Mouse (Mus musculus): ENCODE data around the gene Plekhm3. TPM values are rescaled to one million over a fixed set of nuclear protein-coding genes. Genes with fewer than 3 reads are reported as not detected.

Plekhm3 gene
- polyA plus RNA-seq (2012; rRNA removed) = 4.4 and 4.8 TPM in 2 replicates

- DNase-seq = peak; percentile 61
- Histone ChIP-seq H3K36me3 (ENCODE audit: control insufficient read depth, insufficient read depth, low read length) (no peaks in the 10 kb centered on the region), H3K27me3 (ENCODE audit: control insufficient read depth, insufficient read depth, low read length) (no peaks in the 10 kb centered on the region), H3K4me3 (ENCODE audit: control insufficient read depth, insufficient read depth, low read length) (peak within 1 kb of the TSS; percentile 96), H3K27ac (ENCODE audit: control insufficient read depth, insufficient read depth, low read length) (no peak within 1 kb of the TSS), H3K4me1 (replicated peaks; ENCODE audit: control insufficient read depth, insufficient read depth, low read length) (peaks cover 6% of the 10 kb centered on the region)
- whole genome bisulfite sequencing = 1% methylated on average over 43 of the region's 43 CpGs
- TF ChIP-seq POLR2A (IDR thresholded peaks at IDR 0.05; ENCODE audit: control insufficient read depth, extremely low read depth, insufficient read depth, low read length, poor library complexity) = peak; percentile 30; the same call in 1 of the 2 replicates
- no peak for TF ChIP-seq CTCF (IDR thresholded peaks at IDR 0.05; ENCODE audit: borderline replicate concordance, control insufficient read depth, extremely low read depth, insufficient read depth, low read length, poor library complexity)
Observed at GRCm38 (mm10) chr1:64956479-64956961, at the start of gene Plekhm3. TSS of gene Plekhm3 (minus strand) at chr1:64956824.

GRCm38 (mm10) chr1:65005575-65005974 is 49.0 kb upstream of the Plekhm3 start:
- 93% methylated on average over 6 of the region's 6 CpGs for WGBS
- Histone ChIP-seq H3K4me3 (ENCODE audit: control insufficient read depth, insufficient read depth, low read length) (no peak overlapping the region), H3K36me3 (ENCODE audit: control insufficient read depth, insufficient read depth, low read length) (no peaks in the 10 kb centered on the region), H3K27me3 (ENCODE audit: control insufficient read depth, insufficient read depth, low read length) (no peaks in the 10 kb centered on the region), H3K4me1 (replicated peaks; ENCODE audit: control insufficient read depth, insufficient read depth, low read length) (no peaks in the 10 kb centered on the region; the same call in 1 of the 2 replicates), H3K27ac (ENCODE audit: control insufficient read depth, insufficient read depth, low read length) (no peak overlapping the region)
- TF ChIP-seq CTCF (IDR thresholded peaks at IDR 0.05; ENCODE audit: borderline replicate concordance, control insufficient read depth, extremely low read depth, insufficient read depth, low read length, poor library complexity) (no peak), POLR2A (IDR thresholded peaks at IDR 0.05; ENCODE audit: control insufficient read depth, extremely low read depth, insufficient read depth, low read length, poor library complexity) (no peak)
- no peak for DNase-seq

GRCm38 (mm10) chr1:65004526-65004925 is 47.9 kb upstream of the Plekhm3 start:
- no peaks in the 10 kb centered on the region for H3K36me3 ChIP-seq (ENCODE audit: control insufficient read depth, insufficient read depth, low read length)
- no peaks in the 10 kb centered on the region for H3K27me3 ChIP-seq (ENCODE audit: control insufficient read depth, insufficient read depth, low read length)
- no peak overlapping the region for H3K27ac ChIP-seq (ENCODE audit: control insufficient read depth, insufficient read depth, low read length)
- H3K4me1 ChIP-seq (replicated peaks; ENCODE audit: control insufficient read depth, insufficient read depth, low read length) = no peaks in the 10 kb centered on the region; the same call in 1 of the 2 replicates
- TF ChIP-seq CTCF (IDR thresholded peaks at IDR 0.05; ENCODE audit: borderline replicate concordance, control insufficient read depth, extremely low read depth, insufficient read depth, low read length, poor library complexity) (no peak), POLR2A (IDR thresholded peaks at IDR 0.05; ENCODE audit: control insufficient read depth, extremely low read depth, insufficient read depth, low read length, poor library complexity) (no peak)
- H3K4me3 ChIP-seq (ENCODE audit: control insufficient read depth, insufficient read depth, low read length) = no peak overlapping the region
- 88% methylated on average over 4 of the region's 4 CpGs for WGBS
- no peak for DNase-seq

GRCm38 (mm10) chr1:64993206-64993605 is 36.6 kb upstream of the Plekhm3 start:
- Histone ChIP-seq H3K27ac (ENCODE audit: control insufficient read depth, insufficient read depth, low read length) (no peak overlapping the region), H3K4me3 (ENCODE audit: control insufficient read depth, insufficient read depth, low read length) (no peak overlapping the region), H3K4me1 (replicated peaks; ENCODE audit: control insufficient read depth, insufficient read depth, low read length) (no peaks in the 10 kb centered on the region), H3K27me3 (ENCODE audit: control insufficient read depth, insufficient read depth, low read length) (no peaks in the 10 kb centered on the region), H3K36me3 (ENCODE audit: control insufficient read depth, insufficient read depth, low read length) (no peaks in the 10 kb centered on the region)
- no peak for DNase-seq
- 89% methylated on average over 4 of the region's 4 CpGs for WGBS
- TF ChIP-seq POLR2A (IDR thresholded peaks at IDR 0.05; ENCODE audit: control insufficient read depth, extremely low read depth, insufficient read depth, low read length, poor library complexity) = no peak
- no peak for TF ChIP-seq CTCF (IDR thresholded peaks at IDR 0.05; ENCODE audit: borderline replicate concordance, control insufficient read depth, extremely low read depth, insufficient read depth, low read length, poor library complexity)

GRCm38 (mm10) chr1:64988176-64988575 is 31.6 kb upstream of the Plekhm3 start:
- Histone ChIP-seq H3K4me3 (ENCODE audit: control insufficient read depth, insufficient read depth, low read length) (no peak overlapping the region), H3K27me3 (ENCODE audit: control insufficient read depth, insufficient read depth, low read length) (no peaks in the 10 kb centered on the region), H3K27ac (ENCODE audit: control insufficient read depth, insufficient read depth, low read length) (no peak overlapping the region), H3K36me3 (ENCODE audit: control insufficient read depth, insufficient read depth, low read length) (no peaks in the 10 kb centered on the region), H3K4me1 (replicated peaks; ENCODE audit: control insufficient read depth, insufficient read depth, low read length) (no peaks in the 10 kb centered on the region)
- no peak for DNase-seq
- TF ChIP-seq POLR2A (IDR thresholded peaks at IDR 0.05; ENCODE audit: control insufficient read depth, extremely low read depth, insufficient read depth, low read length, poor library complexity) (no peak), CTCF (IDR thresholded peaks at IDR 0.05; ENCODE audit: borderline replicate concordance, control insufficient read depth, extremely low read depth, insufficient read depth, low read length, poor library complexity) (no peak)

- 38% methylated on average over 7 of the region's 7 CpGs for WGBS
- Histone ChIP-seq H3K36me3 (ENCODE audit: control insufficient read depth, insufficient read depth, low read length) (no peaks in the 10 kb centered on the region), H3K4me1 (replicated peaks; ENCODE audit: control insufficient read depth, insufficient read depth, low read length) (no peaks in the 10 kb centered on the region), H3K27me3 (ENCODE audit: control insufficient read depth, insufficient read depth, low read length) (no peaks in the 10 kb centered on the region), H3K4me3 (ENCODE audit: control insufficient read depth, insufficient read depth, low read length) (no peak overlapping the region), H3K27ac (ENCODE audit: control insufficient read depth, insufficient read depth, low read length) (no peak overlapping the region)
- TF ChIP-seq CTCF (IDR thresholded peaks at IDR 0.05; ENCODE audit: borderline replicate concordance, control insufficient read depth, extremely low read depth, insufficient read depth, low read length, poor library complexity) = no peak
- no peak for TF ChIP-seq POLR2A (IDR thresholded peaks at IDR 0.05; ENCODE audit: control insufficient read depth, extremely low read depth, insufficient read depth, low read length, poor library complexity)
- DNase-seq = peak; percentile 63
Observed at GRCm38 (mm10) chr1:64986120-64986519, 29.5 kb upstream of the Plekhm3 start.

- no peaks in the 10 kb centered on the region for H3K4me1 ChIP-seq (replicated peaks; ENCODE audit: control insufficient read depth, insufficient read depth, low read length)
- no peak for DNase-seq
- 90% methylated on average over 3 of the region's 3 CpGs for WGBS
- TF ChIP-seq CTCF (IDR thresholded peaks at IDR 0.05; ENCODE audit: borderline replicate concordance, control insufficient read depth, extremely low read depth, insufficient read depth, low read length, poor library complexity) = no peak
- no peak for TF ChIP-seq POLR2A (IDR thresholded peaks at IDR 0.05; ENCODE audit: control insufficient read depth, extremely low read depth, insufficient read depth, low read length, poor library complexity)
- no peaks in the 10 kb centered on the region for H3K36me3 ChIP-seq (ENCODE audit: control insufficient read depth, insufficient read depth, low read length)
- no peak overlapping the region for H3K27ac ChIP-seq (ENCODE audit: control insufficient read depth, insufficient read depth, low read length)
- no peaks in the 10 kb centered on the region for H3K27me3 ChIP-seq (ENCODE audit: control insufficient read depth, insufficient read depth, low read length)
- H3K4me3 ChIP-seq (ENCODE audit: control insufficient read depth, insufficient read depth, low read length) = no peak overlapping the region
Observed at GRCm38 (mm10) chr1:64983247-64983646, 26.6 kb upstream of the Plekhm3 start.

Data from thymus, adult 2 months (tissue).